Mouse (Mus musculus): ENCODE results near the gene Ap3s2. TPM values are rescaled to one million over a fixed set of nuclear protein-coding genes. Genes with fewer than 3 reads are reported as not detected.

The Ap3s2 gene
- total RNA-seq (2015), result 15.7 and 25.3 TPM in 2 replicates
- 6.9 and 8.2 TPM in 2 replicates for total RNA-seq (2017)

DNA sequence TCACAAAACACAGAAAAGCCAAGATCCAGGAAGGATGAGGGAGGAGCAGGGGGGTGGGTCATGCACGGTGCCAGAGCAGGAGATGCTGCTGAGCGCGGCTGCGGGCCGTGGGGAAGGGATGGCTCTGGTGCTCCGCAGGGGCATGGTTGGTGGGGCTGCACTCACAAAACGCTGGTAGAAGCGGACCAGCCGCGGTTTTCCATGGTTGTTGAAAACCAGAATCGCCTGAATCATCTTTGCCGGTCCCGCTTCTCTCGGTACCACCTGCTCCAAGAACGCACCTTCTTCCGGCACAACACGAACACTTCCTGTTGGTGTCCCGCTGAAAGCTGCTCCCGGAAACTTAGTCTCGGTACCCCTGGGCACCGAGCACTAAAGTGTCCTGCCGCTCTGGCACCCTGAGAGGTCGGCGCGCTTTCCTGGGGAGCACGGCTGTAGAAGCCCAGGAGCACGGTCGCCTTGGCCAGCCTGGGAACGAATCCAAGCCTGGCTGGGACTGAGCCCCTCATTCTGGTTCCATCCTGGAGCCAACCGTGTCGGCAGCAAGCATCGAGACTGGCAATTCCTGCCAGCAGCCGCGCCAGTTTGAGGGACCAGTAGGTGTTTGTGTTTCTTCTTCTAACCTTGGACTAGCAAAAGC is at the start of gene Ap3s2:
Gene Ap3s2, minus strand, starts transcription at position 306 of the 640 bp plus-strand sequence.
- ATAC-seq (replicated peaks; ENCODE audit: poor library complexity), result peak; percentile 99

DNA sequence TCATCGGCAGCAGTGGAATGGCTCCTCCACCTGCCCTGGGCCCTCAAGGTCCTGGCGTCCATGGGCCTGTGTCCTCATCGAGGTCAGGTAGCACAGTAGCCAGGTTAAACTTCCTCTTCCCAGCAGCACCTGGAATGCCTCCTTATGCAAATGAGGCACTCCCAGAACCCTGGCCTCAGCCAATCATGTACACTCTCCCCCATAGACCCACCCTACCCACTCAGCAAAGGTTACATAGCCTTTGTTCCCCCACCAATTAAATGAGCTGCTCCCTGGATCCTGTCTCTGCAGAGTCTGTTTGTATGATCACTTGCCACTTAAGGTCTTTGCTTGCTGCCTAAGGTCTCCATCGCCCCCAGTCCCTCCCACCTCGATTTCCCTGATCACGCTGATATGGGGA is 47.9 kb upstream of the Ap3s2 start:
- ATAC-seq (replicated peaks; ENCODE audit: poor library complexity), result no peak

DNA sequence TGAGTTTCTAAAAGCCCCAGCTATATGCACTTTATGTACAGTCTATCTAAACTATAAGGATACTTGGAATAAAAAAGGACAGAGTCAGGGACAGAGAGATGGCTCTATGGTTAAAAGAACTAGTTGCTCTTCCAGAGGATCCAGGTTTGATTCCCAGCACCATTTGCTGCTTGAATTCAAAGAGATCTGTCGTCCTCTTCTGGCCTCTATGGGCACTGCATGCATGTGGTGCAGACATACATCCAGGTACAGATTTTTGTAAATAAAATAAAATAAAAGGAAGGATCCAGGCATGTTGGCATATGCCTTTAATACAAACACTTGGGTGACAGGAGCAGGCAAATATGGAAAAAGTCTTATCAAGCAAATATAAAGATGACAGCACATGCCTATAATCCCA is 41.2 kb upstream of the Ap3s2 start:
- ATAC-seq (replicated peaks; ENCODE audit: poor library complexity), result no peak

DNA sequence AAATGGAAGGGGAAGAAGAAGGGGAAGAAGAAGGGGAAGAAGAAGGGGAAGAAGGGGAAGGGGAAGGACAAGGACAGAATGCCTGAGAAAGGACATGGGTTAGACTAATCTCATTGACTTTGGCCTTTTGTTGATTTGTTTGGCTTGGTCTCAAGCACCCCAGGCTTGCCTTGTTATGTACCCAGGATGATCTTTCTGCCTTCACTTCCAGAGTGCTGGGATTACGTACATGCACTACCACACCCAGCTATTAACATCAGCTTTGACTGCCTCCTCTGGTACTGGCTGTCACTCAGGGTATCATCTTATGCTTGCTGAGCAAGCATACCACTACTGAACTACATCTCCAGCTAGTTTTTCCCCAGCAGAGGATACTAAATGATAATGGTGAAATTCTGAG is 35.7 kb upstream of the Ap3s2 start:
- no peak for ATAC-seq (replicated peaks; ENCODE audit: poor library complexity)

DNA sequence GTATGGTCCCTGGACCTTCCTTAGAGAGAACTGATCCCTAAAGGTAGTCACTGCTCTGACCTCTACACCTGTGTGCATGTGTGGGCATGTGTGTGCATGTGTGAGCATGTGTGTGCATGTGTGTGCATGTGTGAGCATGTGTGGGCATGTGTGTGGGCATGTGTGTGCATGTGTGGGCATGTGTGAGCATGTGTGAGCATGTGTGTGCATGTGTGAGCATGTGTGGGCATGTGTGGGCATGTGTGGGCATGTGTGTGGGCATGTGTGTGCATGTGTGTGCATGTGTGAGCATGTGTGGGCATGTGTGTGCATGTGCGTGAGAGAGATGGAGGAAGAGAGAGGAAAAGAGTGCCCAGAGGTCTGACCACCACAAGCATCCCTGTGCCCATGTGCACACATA is 34.4 kb upstream of the Ap3s2 start:
- no peak for ATAC-seq (replicated peaks; ENCODE audit: poor library complexity)

DNA sequence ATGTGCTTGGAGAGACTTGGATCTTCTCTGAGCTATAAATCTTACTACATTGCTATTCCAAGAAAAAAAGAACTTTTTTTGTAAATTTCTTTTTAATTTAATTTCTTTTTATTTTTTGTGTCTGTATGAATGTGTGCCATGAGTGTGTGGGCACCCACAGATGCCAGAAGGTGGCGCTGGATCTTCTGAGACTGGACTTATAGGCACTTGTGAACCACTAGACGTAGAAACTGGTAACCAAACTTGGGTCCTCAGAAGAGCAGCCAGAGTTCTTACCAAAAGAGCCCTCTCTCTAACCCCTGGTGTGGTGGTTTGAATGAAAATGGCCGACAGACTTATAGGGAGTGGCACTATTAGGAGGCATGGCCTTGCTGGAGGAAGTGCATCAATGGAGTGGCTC is 30.6 kb upstream of the Ap3s2 start:
- no peak for ATAC-seq (replicated peaks; ENCODE audit: poor library complexity)

DNA sequence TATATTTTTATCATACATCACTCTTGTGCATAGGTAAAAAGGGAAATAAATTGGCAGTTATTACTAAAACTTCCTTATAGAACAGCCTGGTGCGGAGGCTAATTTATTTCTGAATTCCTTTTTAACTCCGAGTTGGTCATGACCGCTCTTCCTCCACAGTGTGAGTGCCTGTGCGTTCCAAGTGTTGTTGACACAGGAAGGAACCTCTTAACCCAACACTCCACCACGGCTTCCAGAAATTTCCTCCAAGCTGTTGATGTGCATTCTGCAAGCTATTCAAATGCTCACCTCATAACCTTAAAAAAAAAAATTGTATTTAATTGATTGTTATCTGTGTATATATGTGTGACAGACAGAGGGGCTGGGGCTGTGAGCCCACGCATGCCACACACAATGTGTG is 29.8 kb upstream of the Ap3s2 start:
- no peak for ATAC-seq (replicated peaks; ENCODE audit: poor library complexity)

DNA sequence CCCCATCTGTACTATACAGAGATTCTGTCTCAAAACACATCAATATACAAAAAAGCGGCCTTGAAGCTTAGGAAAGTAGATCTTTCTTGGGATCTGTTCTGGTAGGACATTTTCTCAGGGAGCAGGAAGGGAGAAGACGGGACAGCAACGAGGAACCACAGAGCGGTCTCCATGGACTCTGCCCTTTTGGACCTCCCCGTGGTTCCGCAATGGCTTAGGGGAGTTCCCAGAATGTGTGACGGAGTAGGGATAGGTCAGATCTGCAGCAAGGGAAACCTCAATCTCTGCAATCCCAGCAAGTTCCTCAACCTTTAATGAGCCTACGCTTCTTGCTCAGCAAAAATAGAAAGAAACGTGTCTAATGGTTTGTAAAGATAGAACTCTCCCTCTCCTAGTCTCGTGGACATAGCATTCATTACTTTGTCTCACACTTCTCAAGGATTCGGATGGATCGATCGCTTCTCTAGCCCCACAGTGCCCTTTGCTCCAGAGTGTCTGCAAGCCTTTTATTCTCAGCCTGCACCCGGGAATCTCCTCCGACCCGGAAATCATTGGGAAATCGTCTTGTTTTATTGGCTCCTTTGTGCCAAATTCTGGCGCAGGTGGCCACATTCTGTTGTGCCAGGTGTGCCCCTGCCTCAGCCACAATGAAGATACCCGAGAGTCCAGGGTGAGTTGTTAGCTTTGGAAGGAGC is 15.2 kb upstream of the Ap3s2 start:
- ATAC-seq (replicated peaks; ENCODE audit: poor library complexity), result peak; percentile 46; the same call in 1 of the 2 replicates

DNA sequence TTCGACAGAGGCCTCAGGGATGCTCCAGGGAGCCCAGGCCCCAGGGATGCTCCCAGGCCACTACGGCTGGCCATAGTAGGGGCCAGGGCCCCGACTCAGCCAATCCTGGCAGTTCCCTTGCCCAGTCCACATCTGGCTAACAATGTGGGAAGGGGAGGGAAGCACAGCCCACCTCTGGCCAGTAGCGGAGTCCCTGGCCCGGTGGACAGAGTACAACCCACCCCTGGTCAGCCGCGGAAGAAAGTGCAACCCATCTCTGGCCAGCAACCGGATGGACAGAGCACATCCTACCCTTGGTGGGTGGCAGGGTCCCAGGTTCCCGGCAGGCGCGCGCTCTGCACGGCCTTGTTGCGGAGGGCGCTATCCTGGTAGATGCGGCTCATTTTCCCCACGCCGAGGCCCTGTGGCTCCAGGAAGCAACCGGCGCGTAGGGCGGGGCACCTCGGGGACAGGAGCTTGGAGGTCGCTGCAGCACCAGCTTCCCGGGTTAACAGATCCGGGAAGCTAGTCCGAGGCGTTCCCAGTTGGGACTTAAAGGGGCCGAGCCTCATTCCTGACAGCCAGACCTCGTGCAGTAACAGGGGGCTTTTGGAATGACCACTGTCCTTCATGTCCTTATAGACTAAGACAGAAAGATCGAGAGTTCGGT is 14.5 kb upstream of the Ap3s2 start, which contains the start of gene Arpin:
Gene Arpin, minus strand, starts transcription at position 498 of the 649 bp plus-strand sequence.
- peak; percentile 29; the same call in 1 of the 2 replicates for ATAC-seq (replicated peaks; ENCODE audit: poor library complexity)

DNA sequence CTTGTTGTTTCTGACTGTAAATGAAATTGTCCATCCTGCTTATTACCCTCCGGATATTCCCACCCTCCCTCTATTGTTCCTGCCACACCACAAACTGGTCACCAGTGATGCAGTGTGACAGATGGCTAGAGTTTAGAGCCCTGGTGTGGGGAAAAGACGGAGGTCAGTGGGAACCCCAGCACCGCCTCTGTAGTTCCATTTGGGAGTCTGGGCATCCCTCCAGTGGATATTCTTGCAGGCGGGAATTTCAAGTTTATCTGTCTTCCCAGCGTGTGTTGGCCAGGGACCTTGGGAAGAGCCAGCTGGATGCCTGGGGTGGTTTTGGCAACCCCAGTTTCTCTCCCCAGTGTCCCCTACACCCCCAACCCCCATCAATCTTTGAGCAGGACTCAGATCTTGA is 14.0 kb upstream of the Ap3s2 start:
- no peak for ATAC-seq (replicated peaks; ENCODE audit: poor library complexity)

DNA sequence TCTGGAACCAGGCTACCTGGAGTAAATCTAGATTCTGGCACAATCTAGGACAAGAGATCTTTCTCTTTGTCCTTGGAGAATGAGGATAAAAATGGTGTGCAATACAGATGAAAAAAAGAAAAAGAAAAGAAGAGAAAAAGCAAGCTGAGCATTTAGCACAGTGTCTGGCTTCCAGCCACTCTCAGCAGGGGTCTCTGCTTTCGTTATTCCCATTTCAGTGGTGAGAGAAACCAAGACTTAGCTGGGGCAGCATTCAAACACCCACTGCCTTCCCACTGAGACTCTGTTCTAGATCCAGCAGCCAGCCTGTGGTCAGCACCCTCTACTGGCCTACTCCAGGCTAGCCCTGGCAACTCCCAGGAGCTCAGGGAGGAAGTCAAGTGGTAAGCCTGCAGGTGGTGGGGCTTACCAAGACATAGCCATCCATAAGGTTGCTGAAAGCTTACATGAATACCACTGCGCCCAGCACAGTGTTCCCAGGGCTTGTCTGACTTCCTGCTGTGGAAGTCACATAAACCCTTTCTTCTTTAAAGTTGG is 8.1 kb upstream of the Ap3s2 start:
- no peak for ATAC-seq (replicated peaks; ENCODE audit: poor library complexity)

DNA sequence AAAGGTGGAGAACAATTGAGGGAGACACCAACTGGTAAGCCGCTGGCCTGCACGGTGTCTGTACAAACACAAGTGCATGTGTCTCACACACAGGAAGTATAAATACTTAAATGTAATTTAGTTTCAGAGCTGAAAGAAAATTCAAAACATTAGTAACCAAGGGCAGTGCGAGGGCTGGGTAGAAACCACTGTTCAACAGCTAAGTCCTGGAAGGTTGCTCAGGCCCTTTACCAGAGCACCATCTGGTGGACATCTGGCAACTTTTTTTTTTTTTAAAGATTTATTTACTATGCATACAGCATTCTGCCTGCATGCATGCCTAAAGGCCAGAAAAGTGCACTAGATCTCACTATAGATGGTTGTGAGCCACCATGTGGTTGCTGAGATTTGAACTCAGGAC is 5.9 kb downstream of the Ap3s2 start:
- peak; percentile 77 for ATAC-seq (replicated peaks; ENCODE audit: poor library complexity)

DNA sequence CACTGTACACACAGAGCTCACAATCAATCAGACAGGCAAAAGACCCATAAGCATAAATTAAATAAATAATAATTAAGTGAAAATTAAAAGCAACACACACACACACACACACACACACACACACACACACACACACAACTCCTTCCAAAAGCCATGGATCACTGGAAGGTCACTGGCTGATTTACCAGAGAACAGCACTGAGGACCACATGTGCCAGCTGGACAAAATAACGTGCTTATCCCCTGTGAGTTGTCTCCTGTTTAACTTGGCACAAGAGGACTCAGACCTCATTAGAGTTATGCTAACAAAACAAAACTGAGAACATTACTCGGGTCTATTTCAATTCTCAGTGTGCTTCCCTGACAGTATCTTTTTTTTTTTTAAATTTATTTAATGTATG is 13.1 kb downstream of the Ap3s2 start:
- no peak for ATAC-seq (replicated peaks; ENCODE audit: poor library complexity)

DNA sequence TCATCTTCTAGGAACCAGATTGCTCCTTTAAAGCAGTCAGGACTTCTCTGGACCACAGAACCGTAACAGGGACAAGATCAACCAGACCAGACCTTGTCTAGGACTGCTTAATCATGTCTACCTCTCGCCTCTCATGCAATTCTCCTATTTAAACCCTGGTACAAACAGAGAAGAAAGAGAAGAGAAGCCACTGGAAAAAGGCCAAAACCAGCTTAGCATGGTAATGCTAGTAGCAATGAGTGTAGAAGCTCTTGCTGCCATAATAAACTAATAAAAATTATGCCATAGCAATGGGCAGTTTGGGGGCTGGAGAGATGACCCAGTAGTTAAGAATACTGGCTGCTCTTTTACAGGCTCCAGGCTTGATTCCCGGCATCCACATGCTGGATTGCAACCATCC is 13.5 kb downstream of the Ap3s2 start:
- no peak for ATAC-seq (replicated peaks; ENCODE audit: poor library complexity)

DNA sequence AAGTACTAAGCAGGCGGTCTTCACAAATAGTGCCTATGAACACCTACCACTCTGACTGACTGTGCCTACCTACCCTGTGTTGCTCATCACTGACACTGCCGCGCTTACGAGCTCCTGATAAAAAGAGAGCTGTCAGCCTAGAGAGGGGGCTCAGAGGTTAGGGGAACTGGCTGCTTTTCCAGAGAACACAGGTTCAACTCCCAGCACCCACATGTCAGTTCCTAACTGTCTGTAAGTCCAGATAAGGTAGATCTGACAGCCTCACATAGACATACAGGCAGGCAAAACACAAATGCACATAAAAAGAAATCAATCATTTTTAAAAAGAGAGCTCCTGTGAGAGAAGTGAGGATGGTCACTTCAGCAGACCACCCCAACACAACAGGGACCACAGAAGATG is 15.3 kb downstream of the Ap3s2 start:
- no peak for ATAC-seq (replicated peaks; ENCODE audit: poor library complexity)

DNA sequence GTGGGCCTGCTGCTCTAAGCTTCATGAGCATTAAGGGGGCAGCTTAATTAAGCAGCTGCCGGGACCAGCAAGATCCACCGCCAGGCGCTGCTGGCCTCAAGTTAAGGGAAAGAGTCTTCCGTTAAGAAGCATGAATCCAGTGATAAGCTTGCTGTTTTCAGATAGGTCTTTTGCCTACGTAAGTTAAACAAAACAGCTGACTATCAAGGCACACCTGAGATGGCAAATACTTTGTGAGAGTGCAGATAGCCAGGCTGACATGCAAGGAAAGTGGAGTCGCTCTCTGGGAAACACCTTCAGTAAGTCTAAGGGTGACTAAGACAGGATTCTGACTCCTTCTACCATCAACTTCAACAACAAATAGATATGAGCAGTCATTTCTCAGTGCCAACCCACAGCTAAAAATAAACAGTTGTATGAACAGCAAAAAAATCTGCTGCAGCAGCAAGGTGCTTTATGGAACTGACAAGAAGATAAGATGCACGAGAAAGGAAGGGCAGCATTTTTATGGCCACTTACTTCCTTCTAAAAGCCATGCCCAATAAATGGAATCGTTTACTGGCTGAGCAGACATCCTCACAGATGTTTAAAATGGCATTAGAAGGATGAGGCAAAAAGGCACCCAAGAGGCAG is 17.2 kb downstream of the Ap3s2 start:
- peak; percentile 55 for ATAC-seq (replicated peaks; ENCODE audit: poor library complexity)

DNA sequence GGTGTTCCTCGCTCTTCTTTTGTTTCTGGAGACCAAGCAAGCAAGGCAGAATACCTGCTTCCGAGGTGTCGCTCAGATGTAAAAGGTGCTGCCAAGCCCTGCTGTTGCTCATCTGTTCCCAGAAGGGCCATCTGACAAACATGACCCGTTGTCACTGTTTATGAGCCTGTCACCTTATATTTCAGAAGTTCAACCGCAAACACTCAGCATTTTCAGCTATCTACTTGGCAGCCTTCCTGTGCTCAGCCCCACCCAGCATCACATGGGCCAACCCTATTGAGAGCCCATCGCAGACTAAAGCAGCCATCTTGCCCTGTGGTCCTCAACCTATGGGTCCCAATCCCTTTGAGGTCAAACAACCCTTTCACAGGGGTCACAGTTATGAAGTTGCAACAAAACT is 19.7 kb downstream of the Ap3s2 start:
- ATAC-seq (replicated peaks; ENCODE audit: poor library complexity), result peak; percentile 94

DNA sequence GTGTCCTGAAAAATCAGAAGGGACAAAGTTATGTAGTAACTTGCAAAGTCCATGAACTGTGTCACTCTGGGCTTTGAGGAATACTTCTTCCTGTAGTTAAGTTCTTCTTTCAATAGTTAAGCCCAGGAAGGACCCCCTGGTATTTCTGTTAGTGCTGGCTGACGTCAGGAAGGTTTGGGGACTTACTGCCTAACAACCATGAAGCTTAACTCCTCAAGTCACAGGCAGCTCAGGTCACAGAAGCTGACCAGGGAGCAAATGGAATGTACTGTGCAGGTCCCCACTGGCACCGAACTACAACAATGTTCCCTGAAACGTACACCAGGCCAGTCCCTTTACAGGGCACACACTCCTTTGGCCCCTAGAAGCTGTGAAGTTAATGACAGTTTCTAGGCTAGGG is 25.2 kb downstream of the Ap3s2 start:
- ATAC-seq (replicated peaks; ENCODE audit: poor library complexity), result no peak

DNA sequence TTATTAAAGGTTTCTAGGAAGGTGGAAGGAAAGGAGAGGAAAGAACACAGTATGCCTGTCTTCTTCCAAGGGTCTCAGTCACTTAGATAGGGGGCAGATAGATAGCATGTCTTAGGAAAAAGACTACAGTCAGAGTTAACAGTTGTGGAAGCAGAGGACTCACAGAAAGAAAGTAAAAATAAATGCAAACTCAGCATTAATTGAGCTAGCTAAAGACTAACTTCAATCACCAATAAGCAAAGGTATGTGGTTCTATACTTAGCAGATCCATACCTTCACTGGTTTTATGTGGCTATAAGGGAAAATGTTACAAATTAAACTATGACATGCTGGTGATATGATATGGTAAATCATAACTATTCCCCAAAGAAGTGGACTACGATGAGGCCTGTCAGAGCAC is 25.7 kb downstream of the Ap3s2 start:
- ATAC-seq (replicated peaks; ENCODE audit: poor library complexity), result no peak

DNA sequence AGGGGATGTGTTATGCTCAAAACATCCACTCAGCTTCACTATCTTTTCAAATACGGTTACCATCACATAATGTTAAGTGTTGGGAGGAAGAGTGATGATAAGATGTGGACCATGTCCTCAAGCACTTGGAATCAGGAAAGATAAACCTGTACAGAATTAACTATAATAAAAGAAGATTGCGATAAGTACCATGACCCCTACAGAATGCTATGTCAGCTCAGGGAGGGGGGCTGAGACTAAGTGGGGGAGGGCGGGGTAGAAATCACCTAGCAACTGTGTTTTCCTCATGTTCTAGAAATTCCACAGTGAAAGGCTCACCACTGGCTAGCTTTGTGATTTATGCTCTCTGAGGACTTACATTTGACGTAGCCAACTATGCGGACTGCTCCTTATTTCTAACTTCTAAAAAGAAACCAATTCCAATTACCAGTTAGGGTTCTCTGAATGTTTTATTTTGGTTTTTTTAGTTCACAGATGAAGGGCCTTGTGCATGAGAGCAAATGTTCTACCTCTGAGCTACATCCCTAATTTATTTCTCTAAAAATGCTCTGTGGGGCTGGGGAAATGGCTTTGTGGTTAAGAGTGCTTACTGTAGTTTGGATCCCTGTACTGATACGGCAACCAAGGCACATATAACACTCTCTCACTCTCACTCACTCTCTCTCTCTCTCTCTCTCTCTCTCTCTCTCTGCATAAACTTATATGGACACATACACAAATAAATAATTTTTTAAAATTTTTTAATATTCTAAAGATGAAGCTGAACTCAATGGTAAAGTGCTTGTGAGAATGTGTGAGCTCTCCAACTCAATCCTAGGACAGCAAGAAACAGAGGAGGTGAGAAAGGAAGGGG is 27.6 kb downstream of the Ap3s2 start:
- ATAC-seq (replicated peaks; ENCODE audit: poor library complexity), result no peak

All from megakaryocyte progenitor cell, adult 5-6 weeks (primary cell).